In genomic region chr11:78557241-78557640, GRCm38 (mm10) we compare ENCODE assay signal across 11 mouse cellular contexts. TPM values are rescaled to one million over a fixed set of nuclear protein-coding genes. Genes with fewer than 3 reads are reported as not detected.
A peak's percentile ranks its signal among the peaks of the same experiment; 100 is the strongest.
DNase-seq lines count a peak whose midpoint lies in the region; ATAC-seq lines count a peak whose summit lies in the region.
"Had no signal": no experiment of that assay in that cellular context is flagged by ENCODE, and none has a peak within 500 bp of the region (broad histone marks: within the 10 kb centered on the region; RNA-seq: fewer than 3 reads in every experiment).

No protein-coding gene starts in this region.

- 0 out of 2 replicates have a peak, but pooled peaks cover 5% of the 10 kb centered on the region for H3K9me3 ChIP-seq in limb, embryonic 13.5 days
- no peaks in the 10 kb centered on the region for H3K9me3 ChIP-seq in limb, embryonic 10.5 days (replicated peaks)

- peak; percentile 10 for DNase-seq in embryo, embryonic 10.5 days (ENCODE audit: low spot score)
- DNase-seq in embryo, embryonic 9.5 days (ENCODE audit: extremely low spot score), result no peak
- no peak for DNase-seq in limb, embryonic 10.5 days (ENCODE audit: low spot score)
- DNase-seq in ES-CJ7 (ENCODE audit: low read depth, low spot score), result peak; percentile 59
- peak; percentile 76 for DNase-seq in kidney, adult 9 months
- DNase-seq in urinary bladder, postnatal 25 days (ENCODE audit: low spot score), result no peak
- DNase-seq in gastrocnemius, adult 18-20 months (ENCODE audit: low spot score), result no peak
- DNase-seq: B cell, adult 2 months; cerebellum, adult 11-12 months; heart, postnatal 10 days had no signal

- peak overlapping the region; percentile 19; the same call in 1 of the 2 replicates for H3K9ac ChIP-seq in limb, embryonic 13.5 days

- peaks cover 4% of the 10 kb centered on the region; the same call in 1 of the 2 replicates for H3K4me1 ChIP-seq in limb, embryonic 13.5 days
- H3K4me1 ChIP-seq in limb, embryonic 10.5 days, result 0 out of 2 replicates have a peak, but pooled peaks cover 2% of the 10 kb centered on the region

- no peaks in the 10 kb centered on the region for H3K36me3 ChIP-seq in limb, embryonic 13.5 days
- H3K36me3 ChIP-seq in limb, embryonic 10.5 days, result no peaks in the 10 kb centered on the region

- no peak for ATAC-seq in limb, embryonic 13.5 days (ENCODE audit: low FRiP score, low read depth)

- no peak overlapping the region for H3K4me3 ChIP-seq in limb, embryonic 13.5 days
- H3K4me3 ChIP-seq in limb, embryonic 10.5 days, result no peak overlapping the region

- WGBS in limb, embryonic 13.5 days, result 56% methylated on average over 8 of the region's 8 CpGs
- WGBS in limb, embryonic 10.5 days, result 60% methylated on average over 8 of the region's 8 CpGs

- H3K27me3 ChIP-seq in limb, embryonic 13.5 days, result no peaks in the 10 kb centered on the region
- H3K27me3 ChIP-seq in limb, embryonic 10.5 days (ENCODE audit: low read depth, poor library complexity, severe bottlenecking), result no peaks in the 10 kb centered on the region

- H3K4me2 ChIP-seq in limb, embryonic 13.5 days (replicated peaks), result no peak overlapping the region

- H3K27ac ChIP-seq in limb, embryonic 13.5 days, result peak overlapping the region; percentile 3; the same call in 1 of the 2 replicates
- no peak overlapping the region for H3K27ac ChIP-seq in limb, embryonic 10.5 days

RNA-seq across cellular contexts. Expression of gene Tmem97, which starts 6.7 kb away (rescaled TPM):
- 74.1 and 75.2 TPM in 2 replicates for polyA plus RNA-seq in limb, embryonic 13.5 days (2015; fragmentation: Nextera tagmentation; extraction: Ambion mirVana)
- 87.7 and 104 TPM in 2 replicates for polyA plus RNA-seq in limb, embryonic 10.5 days (2016; fragmentation: Nextera tagmentation; extraction: Ambion mirVana)
- 1 to 10 TPM; 1.0 to 1.5 TPM for total RNA-seq in gastrocnemius, adult 18-20 months (2021)

RNA-seq across cellular contexts. Expression of gene Ift20, which starts 21.1 kb away (rescaled TPM):
- polyA plus RNA-seq in limb, embryonic 13.5 days (2015; fragmentation: Nextera tagmentation; extraction: Ambion mirVana), result 165 and 168 TPM in 2 replicates
- 85.7 and 97.9 TPM in 2 replicates for polyA plus RNA-seq in limb, embryonic 10.5 days (2016; fragmentation: Nextera tagmentation; extraction: Ambion mirVana)
- total RNA-seq in gastrocnemius, adult 18-20 months (2021), result 10 to 100 TPM; 17.5 to 17.6 TPM

RNA-seq across cellular contexts. Expression of gene Tnfaip1, which starts 21.1 kb away (rescaled TPM):
- polyA plus RNA-seq in limb, embryonic 13.5 days (2015; fragmentation: Nextera tagmentation; extraction: Ambion mirVana), result 81.4 and 84.8 TPM in 2 replicates
- 92.4 and 94.1 TPM in 2 replicates for polyA plus RNA-seq in limb, embryonic 10.5 days (2016; fragmentation: Nextera tagmentation; extraction: Ambion mirVana)
- 10 to 100 TPM; 44.0 to 48.1 TPM for total RNA-seq in gastrocnemius, adult 18-20 months (2021)

RNA-seq across cellular contexts. Expression of gene Poldip2, which starts 45.2 kb away (rescaled TPM):
- 182 and 186 TPM in 2 replicates for polyA plus RNA-seq in limb, embryonic 13.5 days (2015; fragmentation: Nextera tagmentation; extraction: Ambion mirVana)
- 179 TPM in 2 replicates for polyA plus RNA-seq in limb, embryonic 10.5 days (2016; fragmentation: Nextera tagmentation; extraction: Ambion mirVana)
- total RNA-seq in gastrocnemius, adult 18-20 months (2021), result 100 to 1,000 TPM in 1 of 2 experiments, 10 to 100 TPM in 1; 99.0 to 100 TPM

RNA-seq across cellular contexts. Expression of gene Tmem199, which starts 45.3 kb away (rescaled TPM):
- 45.9 and 48.7 TPM in 2 replicates for polyA plus RNA-seq in limb, embryonic 13.5 days (2015; fragmentation: Nextera tagmentation; extraction: Ambion mirVana)
- 73.7 and 85.5 TPM in 2 replicates for polyA plus RNA-seq in limb, embryonic 10.5 days (2016; fragmentation: Nextera tagmentation; extraction: Ambion mirVana)
- total RNA-seq in gastrocnemius, adult 18-20 months (2021), result 10 to 100 TPM; 13.3 to 15.1 TPM

Comparison
In these comparisons a context has a peak if more than half of its experiments do, and no peak if none do; other contexts are left out.
1. DNase-seq: peak in embryo, embryonic 10.5 days (single experiment), ES-CJ7 (single experiment) and kidney, adult 9 months (single experiment); none in embryo, embryonic 9.5 days (single experiment), limb, embryonic 10.5 days (single experiment), urinary bladder, postnatal 25 days (single experiment) and gastrocnemius, adult 18-20 months (single experiment).